Mouse (Mus musculus) liver, adult 2 months (tissue): ENCODE data around the gene Fam193a. TPM values are rescaled to one million over a fixed set of nuclear protein-coding genes. Genes with fewer than 3 reads are reported as not detected.

Experiments used
- DNase-seq: peaks from one replicate; pipeline ENCODE4 v3.0.0-alpha.2; 2011; ENCODE audit warnings: low read depth, low spot score; ENCODE audit errors: extremely low read depth
- H3K27ac ChIP-seq: fragments of 200-500 bp; replicated peaks from 2 replicates; pipeline ENCODE4 v1.5.1; 2012; ENCODE audit warnings: low read depth, mild to moderate bottlenecking, control low read depth, inconsistent platforms, low read length; ENCODE audit not compliant: insufficient read depth
- H3K27me3 ChIP-seq: fragments of 200-500 bp; 2 replicates; pipeline ENCODE4 v1.6.1; 2012; ENCODE audit warnings: mild to moderate bottlenecking, moderate library complexity, low read length, inconsistent platforms; ENCODE audit not compliant: control insufficient read depth, insufficient read depth
- H3K36me3 ChIP-seq: fragments of 200-500 bp; 2 replicates; pipeline ENCODE4 v1.6.1; 2012; ENCODE audit warnings: low read length, inconsistent platforms; ENCODE audit not compliant: control insufficient read depth, insufficient read depth
- H3K4me1 ChIP-seq: fragments of 200-500 bp; 2 replicates; pipeline ENCODE4 v1.6.1; 2011; ENCODE audit warnings: low read length; ENCODE audit not compliant: control insufficient read depth, insufficient read depth
- H3K4me3 ChIP-seq: fragments of 200-500 bp; 2 replicates; pipeline ENCODE4 v1.5.1; 2011; ENCODE audit warnings: low read depth, mild to moderate bottlenecking, control low read depth, low read length, moderate library complexity; ENCODE audit not compliant: insufficient read depth
- H3K79me2 ChIP-seq: fragments of 200-500 bp; 2 replicates; pipeline ENCODE4 v1.6.1; 2012; ENCODE audit warnings: inconsistent platforms, mild to moderate bottlenecking, low read length, moderate library complexity; ENCODE audit not compliant: control insufficient read depth, insufficient read depth
- H3K9ac ChIP-seq: fragments of 200-500 bp; 2 replicates; pipeline ENCODE4 v1.6.1; 2012; ENCODE audit warnings: low read depth, mild to moderate bottlenecking, control low read depth, inconsistent platforms, low read length
- CTCF ChIP-seq: fragments of 200-500 bp; IDR thresholded peaks from 2 replicates; pipeline ENCODE4 v1.5.1; 2011; ENCODE audit warnings: low read depth, low read length, control low read depth
- POLR2A ChIP-seq: fragments of 200-500 bp; IDR thresholded peaks from 2 replicates; pipeline ENCODE4 v1.6.1; 2011; ENCODE audit warnings: low read length, control low read depth; ENCODE audit not compliant: insufficient read depth; ENCODE audit errors: extremely low read depth
- WGBS: fragments of 180-500 bp; shearing (Covaris S2); methylation state at CpG from one replicate; pipeline ENCODE4 v1.1.7; 2018; 5-methylcytosine and 5-hydroxymethylcytosine counted together
- polyA plus RNA-seq: library from polyadenylated mRNA; depleted of rRNA; stranded (reverse); fragments of >200 nt; gene quantifications from 2 replicates; pipeline ENCODE4 v1.2.3, GENCODE M21; 2012
- total RNA-seq: library from RNA; depleted of rRNA; stranded (reverse); fragments of >200 nt; gene quantifications from 2 replicates; pipeline ENCODE4 v1.2.3, GENCODE M21; 2014

Gene Fam193a
- total and polyA plus RNA-seq, 2 experiments, result 10.2 to 22.6 TPM

GRCm38 (mm10) chr5:34370840-34371239, 1.1 kb downstream of the Fam193a start:
- Histone ChIP-seq H3K27me3 (no peaks in the 10 kb centered on the region), H3K4me1 (peaks cover 19% of the 10 kb centered on the region), H3K4me3 (peak overlapping the region; percentile 94), H3K36me3 (no peaks in the 10 kb centered on the region), H3K79me2 (peaks cover 36% of the 10 kb centered on the region), H3K27ac (peak overlapping the region; percentile 71; the same call in 1 of the 2 replicates), H3K9ac (peak overlapping the region; percentile 97)
- TF ChIP-seq CTCF (no peak), POLR2A (no peak)
- no peak for DNase-seq
- WGBS, result 11% methylated on average over 8 of the region's 8 CpGs

DNA sequence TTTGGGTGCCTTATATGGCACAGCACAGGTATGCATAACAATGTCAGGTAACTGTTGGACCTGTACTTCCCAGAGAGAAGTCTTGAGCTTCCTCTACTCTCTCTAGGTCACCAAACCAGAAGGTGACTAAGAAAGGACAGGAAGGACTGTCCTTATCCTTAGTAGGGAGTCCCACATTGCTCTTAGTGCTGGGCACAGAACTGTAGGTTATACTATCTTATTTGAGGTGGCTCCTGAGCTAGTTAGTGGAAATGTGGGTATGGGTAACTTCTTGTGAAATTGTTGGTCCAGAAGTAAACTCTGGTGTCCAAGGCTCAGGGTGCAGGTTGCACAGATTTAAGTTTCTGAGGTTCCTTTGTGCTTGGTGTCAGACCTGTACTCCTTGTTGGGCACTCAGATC, 2.4 kb downstream of the Fam193a start:
- no peak for TF ChIP-seq POLR2A
- no peak for TF ChIP-seq CTCF
- H3K27ac ChIP-seq, result peak overlapping the region; percentile 64
- no peak for DNase-seq
- H3K4me3 ChIP-seq, result no peak overlapping the region
- no peak overlapping the region for H3K9ac ChIP-seq
- no peaks in the 10 kb centered on the region for H3K27me3 ChIP-seq
- H3K79me2 ChIP-seq, result peaks cover 44% of the 10 kb centered on the region
- no peaks in the 10 kb centered on the region for H3K36me3 ChIP-seq
- H3K4me1 ChIP-seq, result peaks cover 24% of the 10 kb centered on the region

GRCm38 (mm10) chr5:34372541-34372940, 2.8 kb downstream of the Fam193a start:
- H3K79me2 ChIP-seq, result peaks cover 46% of the 10 kb centered on the region
- H3K27me3 ChIP-seq, result no peaks in the 10 kb centered on the region
- H3K27ac ChIP-seq, result peak overlapping the region; percentile 64; the same call in 1 of the 2 replicates
- peaks cover 25% of the 10 kb centered on the region for H3K4me1 ChIP-seq
- H3K4me3 ChIP-seq, result no peak overlapping the region
- no peaks in the 10 kb centered on the region for H3K36me3 ChIP-seq
- peak; percentile 63 for DNase-seq
- no peak overlapping the region for H3K9ac ChIP-seq
- TF ChIP-seq POLR2A (no peak), CTCF (no peak)

DNA sequence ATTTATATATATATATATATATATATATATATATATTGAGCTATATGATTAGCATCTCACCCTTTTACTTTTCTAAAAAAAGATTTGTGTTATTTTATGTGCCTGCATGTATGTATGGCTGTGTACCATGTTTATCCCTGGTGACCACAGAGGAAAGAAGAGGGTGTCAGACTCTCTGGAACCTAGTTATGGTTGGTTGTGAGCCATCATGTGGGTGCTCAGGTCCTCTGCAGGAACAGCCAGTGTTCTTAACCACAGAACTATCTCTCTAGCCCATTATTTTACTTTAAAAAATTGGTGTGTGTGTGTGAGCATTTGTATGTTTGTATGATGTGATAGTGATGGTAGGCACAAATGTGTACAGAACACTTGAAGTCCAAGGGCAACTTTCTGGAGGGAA, 9.1 kb downstream of the Fam193a start:
- Histone ChIP-seq H3K27me3 (no peaks in the 10 kb centered on the region), H3K4me3 (no peak overlapping the region), H3K4me1 (peaks cover 40% of the 10 kb centered on the region), H3K9ac (no peak overlapping the region), H3K36me3 (no peaks in the 10 kb centered on the region), H3K79me2 (peaks cover 32% of the 10 kb centered on the region; the same call in 1 of the 2 replicates), H3K27ac (peak overlapping the region; percentile 28; the same call in 1 of the 2 replicates)
- DNase-seq, result no peak
- TF ChIP-seq CTCF (no peak), POLR2A (no peak)

- no peak for TF ChIP-seq CTCF
- TF ChIP-seq POLR2A, result no peak
- H3K4me3 ChIP-seq, result no peak overlapping the region
- no peak overlapping the region for H3K27ac ChIP-seq
- peaks cover 32% of the 10 kb centered on the region for H3K79me2 ChIP-seq
- H3K27me3 ChIP-seq, result no peaks in the 10 kb centered on the region
- peak; percentile 93 for DNase-seq
- H3K9ac ChIP-seq, result no peak overlapping the region
- WGBS, result 21% methylated on average over 2 of the region's 2 CpGs
- H3K4me1 ChIP-seq, result peaks cover 34% of the 10 kb centered on the region
- H3K36me3 ChIP-seq, result no peaks in the 10 kb centered on the region
Measured at GRCm38 (mm10) chr5:34381700-34382099, 12.0 kb downstream of the Fam193a start.

GRCm38 (mm10) chr5:34385616-34386015, 15.9 kb downstream of the Fam193a start:
- Histone ChIP-seq H3K27ac (no peak overlapping the region), H3K27me3 (no peaks in the 10 kb centered on the region), H3K4me1 (peaks cover 17% of the 10 kb centered on the region), H3K4me3 (no peak overlapping the region), H3K9ac (no peak overlapping the region), H3K36me3 (no peaks in the 10 kb centered on the region), H3K79me2 (peaks cover 30% of the 10 kb centered on the region)
- 39% methylated on average over 5 of the region's 5 CpGs for WGBS
- TF ChIP-seq CTCF (no peak), POLR2A (no peak)
- peak; percentile 71 for DNase-seq
